Mouse (Mus musculus) liver, adult 2 months (tissue): ENCODE measurements around the gene Gm21885. TPM values are rescaled to one million over a fixed set of nuclear protein-coding genes. Genes with fewer than 3 reads are reported as not detected.
A peak's percentile ranks its signal among the peaks of the same experiment; 100 is the strongest.
"Not testable (repeated sequence)": the region's sequence is repeated elsewhere in the genome, so short reads cannot be mapped to it uniquely, and the experiment has no call there.

Source experiments
- DNase-seq: peaks from one replicate; pipeline ENCODE4 v3.0.0-alpha.2; 2011; ENCODE audit warnings: low read depth, low spot score; ENCODE audit errors: extremely low read depth
- H3K27ac ChIP-seq: fragments of 200-500 bp; replicated peaks from 2 replicates; pipeline ENCODE4 v1.5.1; 2012; ENCODE audit warnings: low read depth, mild to moderate bottlenecking, control low read depth, inconsistent platforms, low read length; ENCODE audit not compliant: insufficient read depth
- H3K27me3 ChIP-seq: fragments of 200-500 bp; 2 replicates; pipeline ENCODE4 v1.6.1; 2012; ENCODE audit warnings: mild to moderate bottlenecking, moderate library complexity, low read length, inconsistent platforms; ENCODE audit not compliant: control insufficient read depth, insufficient read depth
- H3K36me3 ChIP-seq: fragments of 200-500 bp; 2 replicates; pipeline ENCODE4 v1.6.1; 2012; ENCODE audit warnings: low read length, inconsistent platforms; ENCODE audit not compliant: control insufficient read depth, insufficient read depth
- H3K4me1 ChIP-seq: fragments of 200-500 bp; 2 replicates; pipeline ENCODE4 v1.6.1; 2011; ENCODE audit warnings: low read length; ENCODE audit not compliant: control insufficient read depth, insufficient read depth
- H3K4me3 ChIP-seq: fragments of 200-500 bp; 2 replicates; pipeline ENCODE4 v1.5.1; 2011; ENCODE audit warnings: low read depth, mild to moderate bottlenecking, control low read depth, low read length, moderate library complexity; ENCODE audit not compliant: insufficient read depth
- H3K79me2 ChIP-seq: fragments of 200-500 bp; 2 replicates; pipeline ENCODE4 v1.6.1; 2012; ENCODE audit warnings: inconsistent platforms, mild to moderate bottlenecking, low read length, moderate library complexity; ENCODE audit not compliant: control insufficient read depth, insufficient read depth
- H3K9ac ChIP-seq: fragments of 200-500 bp; 2 replicates; pipeline ENCODE4 v1.6.1; 2012; ENCODE audit warnings: low read depth, mild to moderate bottlenecking, control low read depth, inconsistent platforms, low read length
- CTCF ChIP-seq: fragments of 200-500 bp; IDR thresholded peaks from 2 replicates; pipeline ENCODE4 v1.5.1; 2011; ENCODE audit warnings: low read depth, low read length, control low read depth
- POLR2A ChIP-seq: fragments of 200-500 bp; IDR thresholded peaks from 2 replicates; pipeline ENCODE4 v1.6.1; 2011; ENCODE audit warnings: low read length, control low read depth; ENCODE audit not compliant: insufficient read depth; ENCODE audit errors: extremely low read depth
- WGBS: fragments of 180-500 bp; shearing (Covaris S2); methylation state at CpG from one replicate; pipeline ENCODE4 v1.1.7; 2018; 5-methylcytosine and 5-hydroxymethylcytosine counted together
- polyA plus RNA-seq: library from polyadenylated mRNA; depleted of rRNA; stranded (reverse); fragments of >200 nt; gene quantifications from 2 replicates; pipeline ENCODE4 v1.2.3, GENCODE M21; 2012
- total RNA-seq: library from RNA; depleted of rRNA; stranded (reverse); fragments of >200 nt; gene quantifications from 2 replicates; pipeline ENCODE4 v1.2.3, GENCODE M21; 2014

Gene Gm21885
- total and polyA plus RNA-seq, 2 experiments, result 0.49 TPM; not detected in 1

- TF ChIP-seq CTCF (no peak), POLR2A (no peak)
- Histone ChIP-seq H3K27me3 (no peaks in the 10 kb centered on the region), H3K4me3 (no peak overlapping the region), H3K9ac (no peak overlapping the region), H3K79me2 (no peaks in the 10 kb centered on the region), H3K4me1 (no peaks in the 10 kb centered on the region), H3K36me3 (no peaks in the 10 kb centered on the region), H3K27ac (no peak overlapping the region)
- WGBS, result 91% methylated on average over 6 of the region's 6 CpGs
- no peak for DNase-seq
Observed at GRCm38 (mm10) chr11:94261585-94262370, 19.9 kb upstream of the Gm21885 start.

DNA sequence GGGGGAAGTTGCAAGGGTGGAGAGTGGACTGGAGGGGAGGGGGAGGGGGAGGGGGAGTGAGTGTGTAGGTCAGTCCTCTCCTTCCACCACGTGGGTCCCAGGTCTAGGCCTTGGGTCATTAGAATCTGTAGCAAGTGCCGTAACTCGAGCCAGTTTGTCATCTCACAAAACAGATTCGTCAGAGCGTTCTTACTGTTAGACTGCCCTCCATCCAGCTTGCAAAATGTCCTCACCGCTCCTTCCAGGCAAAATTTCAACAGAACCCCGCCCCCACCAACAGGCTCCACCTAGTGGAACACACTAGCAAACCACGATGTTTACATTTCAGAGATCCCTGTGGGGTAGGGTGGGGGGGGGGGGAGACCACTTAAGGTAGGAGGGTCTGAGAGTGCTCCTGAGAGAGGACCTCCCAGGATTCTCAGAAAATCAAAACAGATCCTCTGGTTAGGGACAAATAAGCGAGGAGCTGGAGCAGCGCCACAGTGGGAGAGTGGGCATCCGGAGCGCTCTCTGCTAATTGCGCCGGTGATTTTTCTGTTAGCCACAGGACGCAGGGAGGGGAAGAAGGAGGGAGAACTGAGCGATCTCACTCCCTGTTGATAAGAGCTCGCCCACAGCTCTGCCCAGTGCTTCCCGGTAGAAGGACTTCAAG, 16.4 kb upstream of the Gm21885 start:
- DNase-seq, result peak; percentile 45
- TF ChIP-seq POLR2A (no peak), CTCF (peak; percentile 46; the same call in 1 of the 2 replicates)

DNA sequence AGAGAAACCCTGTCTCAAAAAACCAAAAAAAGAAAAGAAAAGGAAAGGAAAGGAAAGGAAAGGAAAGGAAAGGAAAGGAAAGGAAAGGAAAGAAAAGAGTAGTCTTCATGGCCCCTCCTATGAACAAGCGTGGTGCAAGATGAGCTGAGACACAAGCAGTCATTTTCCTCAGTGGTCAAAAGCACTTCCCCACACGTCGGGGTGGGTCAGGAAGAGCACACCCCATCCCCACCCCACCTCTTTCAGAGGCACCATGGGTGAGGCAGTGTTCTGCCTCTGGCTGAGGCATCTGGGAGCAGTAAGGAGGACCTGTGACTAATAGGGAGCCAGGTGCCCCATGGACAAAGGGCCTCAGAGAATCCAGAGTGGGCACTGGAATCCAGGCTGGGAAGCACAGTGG, 15.5 kb upstream of the Gm21885 start:
- H3K79me2 ChIP-seq, H3K36me3 ChIP-seq, H3K4me3 ChIP-seq, H3K4me1 ChIP-seq, H3K27me3 ChIP-seq, H3K9ac ChIP-seq, DNase-seq, H3K27ac ChIP-seq: not testable (repeated sequence)
- 81% methylated on average over 3 of the region's 3 CpGs for WGBS

More for the DNA sequence above, 16.4 kb upstream of the Gm21885 start:
- Histone ChIP-seq H3K36me3 (no peaks in the 10 kb centered on the region), H3K27me3 (no peaks in the 10 kb centered on the region), H3K27ac (no peak overlapping the region), H3K79me2 (no peaks in the 10 kb centered on the region), H3K4me3 (peak overlapping the region; percentile 37), H3K4me1 (no peaks in the 10 kb centered on the region), H3K9ac (peak overlapping the region; percentile 33; the same call in 1 of the 2 replicates)
- WGBS, result 6% methylated on average over 18 of the region's 18 CpGs

DNA sequence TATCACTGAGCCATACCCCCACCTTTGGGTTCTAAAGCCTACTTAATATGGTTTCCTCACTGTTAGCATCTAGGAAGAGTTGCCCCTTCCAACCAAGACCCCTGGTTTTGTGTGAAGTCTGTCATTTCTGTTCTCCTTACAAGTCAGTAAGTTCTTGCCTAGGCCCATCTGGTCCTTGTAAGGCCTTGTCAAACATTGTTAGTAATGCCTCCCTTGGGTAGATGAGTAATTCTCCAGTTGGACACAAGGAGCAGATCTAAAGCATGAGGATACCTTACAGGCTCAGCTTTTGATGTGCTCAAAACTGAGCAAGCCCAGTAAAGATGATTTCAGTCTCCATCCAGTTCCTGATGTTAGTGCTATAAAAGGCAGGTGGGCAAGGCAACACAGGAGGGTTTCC, 12.9 kb upstream of the Gm21885 start:
- Histone ChIP-seq H3K4me3 (no peak overlapping the region), H3K36me3 (no peaks in the 10 kb centered on the region), H3K27ac (no peak overlapping the region), H3K9ac (no peak overlapping the region), H3K27me3 (no peaks in the 10 kb centered on the region), H3K4me1 (peaks cover 9% of the 10 kb centered on the region; the same call in 1 of the 2 replicates), H3K79me2 (no peaks in the 10 kb centered on the region)
- DNase-seq, result no peak
- TF ChIP-seq CTCF (no peak), POLR2A (no peak)

- 93% methylated on average over 7 of the region's 7 CpGs for WGBS
- no peak for DNase-seq
- no peak overlapping the region for H3K4me3 ChIP-seq
- TF ChIP-seq POLR2A (no peak), CTCF (no peak)
- no peak overlapping the region for H3K9ac ChIP-seq
- no peaks in the 10 kb centered on the region for H3K36me3 ChIP-seq
- no peak overlapping the region for H3K27ac ChIP-seq
- no peaks in the 10 kb centered on the region for H3K27me3 ChIP-seq
- no peaks in the 10 kb centered on the region for H3K79me2 ChIP-seq
- peaks cover 15% of the 10 kb centered on the region; the same call in 1 of the 2 replicates for H3K4me1 ChIP-seq
Observed at GRCm38 (mm10) chr11:94269906-94270305, 11.8 kb upstream of the Gm21885 start.

DNA sequence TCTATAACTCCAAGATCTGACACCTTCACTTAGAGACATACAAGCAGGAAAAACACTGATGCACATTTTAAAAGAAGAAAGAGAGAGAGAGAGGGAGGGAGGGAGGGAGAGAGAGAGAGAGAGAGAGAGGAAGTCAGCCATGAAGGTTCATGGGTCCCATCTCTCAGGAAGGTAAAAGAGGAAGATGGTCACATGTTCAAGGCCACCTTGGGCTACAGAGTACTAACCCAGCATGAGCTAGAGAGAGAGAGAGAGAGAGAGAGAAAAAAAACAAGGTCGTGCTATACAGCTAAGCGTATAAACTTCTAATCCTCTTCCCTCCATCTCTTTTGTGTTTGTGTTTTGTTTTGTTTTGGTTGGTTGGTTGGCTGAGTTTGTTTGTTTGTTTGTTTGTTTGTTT, 10.7 kb upstream of the Gm21885 start:
- H3K4me1 ChIP-seq, result peaks cover 15% of the 10 kb centered on the region; the same call in 1 of the 2 replicates
- no peak for TF ChIP-seq POLR2A
- no peak for TF ChIP-seq CTCF

More for the DNA sequence above, 10.7 kb upstream of the Gm21885 start:
- Histone ChIP-seq H3K9ac (no peak overlapping the region), H3K79me2 (no peaks in the 10 kb centered on the region), H3K4me3 (no peak overlapping the region), H3K27me3 (no peaks in the 10 kb centered on the region), H3K27ac (no peak overlapping the region), H3K36me3 (no peaks in the 10 kb centered on the region)
- no peak for DNase-seq
- 98% methylated on average over 2 of the region's 2 CpGs for WGBS
